Mouse (Mus musculus): ENCODE data around the gene Hunk. TPM values are rescaled to one million over a fixed set of nuclear protein-coding genes. Genes with fewer than 3 reads are reported as not detected.

Gene Hunk
- polyA plus RNA-seq, 1 experiment from 2014 or later = 19.1 TPM

DNA sequence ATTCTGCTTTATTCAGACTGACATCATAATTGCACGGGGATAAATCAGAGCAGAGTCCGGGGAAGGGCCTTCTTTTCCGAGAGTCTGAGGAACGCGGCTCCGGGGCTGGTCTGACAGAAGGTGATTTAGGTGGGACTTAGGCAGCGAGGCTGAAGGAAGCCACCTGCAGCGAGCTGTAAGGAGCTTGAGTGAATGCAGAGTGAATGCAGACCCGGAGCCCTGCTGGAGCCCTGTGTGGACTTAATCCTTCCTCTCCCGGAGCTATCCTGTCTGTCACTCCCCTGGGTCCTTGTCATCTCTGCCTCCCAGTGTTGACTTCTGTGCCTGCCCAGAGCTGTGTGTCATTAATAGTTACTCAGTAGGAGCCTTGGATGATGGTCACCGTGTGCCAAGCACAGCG is 32.8 kb downstream of the Hunk start:
- Histone ChIP-seq H3K4me1 (replicated peaks; ENCODE audit: control insufficient read depth, insufficient read depth, low read length) (peaks cover 27% of the 10 kb centered on the region), H3K4me2 (ENCODE audit: low read depth, low read length, severe bottlenecking) (0 out of 2 replicates have a peak overlapping the region, but pooled peaks have one; percentile 9), H3K36me3 (ENCODE audit: control insufficient read depth, insufficient read depth, low read length) (no peaks in the 10 kb centered on the region; the same call in 1 of the 2 replicates), H3K27ac (ENCODE audit: low read depth, low read length) (no peak overlapping the region), H3K4me3 (ENCODE audit: low read depth, low read length) (no peak overlapping the region), H3K9ac (ENCODE audit: low read length) (no peak overlapping the region), H3K9me3 (ENCODE audit: control insufficient read depth, low read length) (no peaks in the 10 kb centered on the region), H3K27me3 (ENCODE audit: control insufficient read depth, insufficient read depth, low read length) (no peaks in the 10 kb centered on the region)
- no peak for DNase-seq (ENCODE audit: low spot score)
- WGBS = 8% methylated on average over 12 of the region's 12 CpGs
- no peak for ATAC-seq (replicated peaks; ENCODE audit: low FRiP score)

DNA sequence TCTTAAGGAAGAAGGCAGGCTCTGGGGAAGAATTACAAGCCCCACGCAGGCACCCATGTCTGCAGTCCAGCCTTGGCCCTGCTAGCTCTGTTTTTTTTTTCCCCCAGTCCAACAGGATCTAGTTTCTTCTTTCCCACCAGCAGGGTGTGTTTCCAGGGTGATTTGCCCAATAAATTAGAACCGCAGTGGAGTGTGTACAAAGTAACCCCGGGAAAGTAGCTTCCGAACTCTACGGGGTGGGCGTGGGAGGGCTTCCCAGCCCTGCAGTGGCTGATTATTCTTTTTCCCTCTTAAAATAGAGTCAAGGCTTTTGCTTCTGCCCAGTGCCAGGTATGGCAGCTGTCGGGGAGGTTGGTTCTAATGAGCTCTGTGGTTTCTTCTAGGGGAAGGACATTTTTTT is 35.3 kb downstream of the Hunk start:
- WGBS = 8% methylated on average over 7 of the region's 7 CpGs
- no peaks in the 10 kb centered on the region for H3K9me3 ChIP-seq (ENCODE audit: control insufficient read depth, low read length)
- 0 out of 2 replicates have a peak overlapping the region, but pooled peaks have one; percentile 7 for H3K9ac ChIP-seq (ENCODE audit: low read length)
- no peaks in the 10 kb centered on the region for H3K36me3 ChIP-seq (ENCODE audit: control insufficient read depth, insufficient read depth, low read length)
- peak overlapping the region; percentile 67 for H3K27ac ChIP-seq (ENCODE audit: low read depth, low read length)
- no peak overlapping the region for H3K4me3 ChIP-seq (ENCODE audit: low read depth, low read length)
- peaks cover 33% of the 10 kb centered on the region for H3K4me1 ChIP-seq (replicated peaks; ENCODE audit: control insufficient read depth, insufficient read depth, low read length)
- peak overlapping the region; percentile 24; the same call in 1 of the 2 replicates for H3K4me2 ChIP-seq (ENCODE audit: low read depth, low read length, severe bottlenecking)
- H3K27me3 ChIP-seq (ENCODE audit: control insufficient read depth, insufficient read depth, low read length) = no peaks in the 10 kb centered on the region
- DNase-seq (ENCODE audit: low spot score) = no peak
- peak; percentile 45 for ATAC-seq (replicated peaks; ENCODE audit: low FRiP score)

DNA sequence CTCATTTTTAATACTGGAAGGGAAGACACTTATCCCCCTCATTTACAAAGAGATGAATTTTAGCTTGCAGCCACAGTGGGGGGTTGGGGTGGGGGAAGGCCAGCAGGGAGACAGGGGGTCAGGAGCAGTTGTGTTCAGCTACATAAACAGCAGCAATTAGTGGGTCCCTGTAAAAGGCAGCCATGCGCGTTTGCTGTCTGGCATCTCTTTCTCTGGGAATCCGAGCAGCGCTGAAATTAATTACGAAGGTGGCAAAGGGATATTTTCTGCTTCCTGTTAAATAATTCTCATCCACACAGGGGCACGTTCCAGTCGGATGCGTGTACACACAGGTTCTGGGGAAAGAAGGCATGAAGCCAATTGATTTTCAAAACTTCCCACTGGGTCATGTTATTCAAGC is 35.7 kb downstream of the Hunk start:
- H3K4me3 ChIP-seq (ENCODE audit: low read depth, low read length) = no peak overlapping the region
- WGBS = 11% methylated on average over 8 of the region's 8 CpGs
- H3K27ac ChIP-seq (ENCODE audit: low read depth, low read length) = peak overlapping the region; percentile 67
- H3K4me1 ChIP-seq (replicated peaks; ENCODE audit: control insufficient read depth, insufficient read depth, low read length) = peaks cover 33% of the 10 kb centered on the region
- no peaks in the 10 kb centered on the region; the same call in 1 of the 2 replicates for H3K36me3 ChIP-seq (ENCODE audit: control insufficient read depth, insufficient read depth, low read length)
- H3K9ac ChIP-seq (ENCODE audit: low read length) = 0 out of 2 replicates have a peak overlapping the region, but pooled peaks have one; percentile 7
- no peak for DNase-seq (ENCODE audit: low spot score)
- no peaks in the 10 kb centered on the region for H3K27me3 ChIP-seq (ENCODE audit: control insufficient read depth, insufficient read depth, low read length)
- no peaks in the 10 kb centered on the region for H3K9me3 ChIP-seq (ENCODE audit: control insufficient read depth, low read length)
- H3K4me2 ChIP-seq (ENCODE audit: low read depth, low read length, severe bottlenecking) = 0 out of 2 replicates have a peak overlapping the region, but pooled peaks have one; percentile 24
- peak; percentile 47 for ATAC-seq (replicated peaks; ENCODE audit: low FRiP score)

DNA sequence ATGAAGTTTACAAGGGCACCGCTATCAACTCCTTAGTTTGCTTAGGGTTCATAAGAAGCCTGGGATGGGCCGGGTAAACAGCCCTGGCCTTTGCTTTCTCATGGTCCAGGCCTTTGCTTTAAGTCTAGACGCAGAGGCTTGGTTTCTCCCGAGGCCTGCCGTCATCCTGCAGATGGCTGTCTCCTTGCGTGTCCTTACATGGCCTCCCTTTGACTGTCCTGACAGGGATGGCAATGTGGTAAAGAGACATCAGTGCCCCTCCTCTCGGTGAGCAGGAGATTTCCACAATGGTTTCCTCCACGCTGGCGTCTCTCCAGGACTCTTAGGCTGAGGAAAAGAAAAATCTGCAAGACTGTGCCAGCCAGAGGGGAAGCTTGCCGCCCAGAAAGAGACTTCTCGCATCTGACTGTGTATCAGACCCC is 36.3 kb downstream of the Hunk start:
- no peak overlapping the region for H3K9ac ChIP-seq (ENCODE audit: low read length)
- 54% methylated on average over 11 of the region's 11 CpGs for WGBS
- peak overlapping the region; percentile 67 for H3K27ac ChIP-seq (ENCODE audit: low read depth, low read length)
- no peak overlapping the region for H3K4me2 ChIP-seq (ENCODE audit: low read depth, low read length, severe bottlenecking)
- H3K9me3 ChIP-seq (ENCODE audit: control insufficient read depth, low read length) = no peaks in the 10 kb centered on the region
- H3K4me1 ChIP-seq (replicated peaks; ENCODE audit: control insufficient read depth, insufficient read depth, low read length) = peaks cover 33% of the 10 kb centered on the region
- no peak overlapping the region for H3K4me3 ChIP-seq (ENCODE audit: low read depth, low read length)
- no peak for ATAC-seq (replicated peaks; ENCODE audit: low FRiP score)
- no peaks in the 10 kb centered on the region; the same call in none of the 2 replicates for H3K36me3 ChIP-seq (ENCODE audit: control insufficient read depth, insufficient read depth, low read length)
- H3K27me3 ChIP-seq (ENCODE audit: control insufficient read depth, insufficient read depth, low read length) = no peaks in the 10 kb centered on the region
- DNase-seq (ENCODE audit: low spot score) = no peak

DNA sequence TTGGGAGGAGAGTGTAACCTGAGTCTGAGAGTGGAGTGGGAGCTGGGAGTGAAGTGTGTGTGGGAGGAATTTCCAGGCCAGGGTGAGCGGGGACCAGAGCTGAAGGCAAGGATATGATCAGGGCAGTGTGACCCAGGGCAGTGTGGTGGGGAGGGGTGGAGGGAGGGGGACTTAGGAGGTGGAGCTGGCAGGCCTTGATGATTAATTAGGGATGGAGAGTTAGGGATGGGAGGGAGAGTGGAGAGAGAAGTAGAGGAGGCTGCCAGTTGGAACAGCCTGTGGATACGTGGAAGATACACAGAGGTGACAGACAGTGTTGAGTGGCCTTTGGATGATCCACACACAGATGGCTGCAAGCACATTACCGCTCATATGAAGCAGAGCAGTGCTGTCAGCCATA is 38.1 kb downstream of the Hunk start:
- H3K4me1 ChIP-seq (replicated peaks; ENCODE audit: control insufficient read depth, insufficient read depth, low read length) = peaks cover 33% of the 10 kb centered on the region
- H3K36me3 ChIP-seq (ENCODE audit: control insufficient read depth, insufficient read depth, low read length) = no peaks in the 10 kb centered on the region; the same call in none of the 2 replicates
- H3K27me3 ChIP-seq (ENCODE audit: control insufficient read depth, insufficient read depth, low read length) = no peaks in the 10 kb centered on the region
- H3K4me2 ChIP-seq (ENCODE audit: low read depth, low read length, severe bottlenecking) = no peak overlapping the region
- DNase-seq (ENCODE audit: low spot score) = no peak
- no peak overlapping the region for H3K4me3 ChIP-seq (ENCODE audit: low read depth, low read length)
- 59% methylated on average over 3 of the region's 3 CpGs for WGBS
- ATAC-seq (replicated peaks; ENCODE audit: low FRiP score) = peak; percentile 23
- no peak overlapping the region for H3K27ac ChIP-seq (ENCODE audit: low read depth, low read length)
- H3K9me3 ChIP-seq (ENCODE audit: control insufficient read depth, low read length) = no peaks in the 10 kb centered on the region
- H3K9ac ChIP-seq (ENCODE audit: low read length) = no peak overlapping the region

DNA sequence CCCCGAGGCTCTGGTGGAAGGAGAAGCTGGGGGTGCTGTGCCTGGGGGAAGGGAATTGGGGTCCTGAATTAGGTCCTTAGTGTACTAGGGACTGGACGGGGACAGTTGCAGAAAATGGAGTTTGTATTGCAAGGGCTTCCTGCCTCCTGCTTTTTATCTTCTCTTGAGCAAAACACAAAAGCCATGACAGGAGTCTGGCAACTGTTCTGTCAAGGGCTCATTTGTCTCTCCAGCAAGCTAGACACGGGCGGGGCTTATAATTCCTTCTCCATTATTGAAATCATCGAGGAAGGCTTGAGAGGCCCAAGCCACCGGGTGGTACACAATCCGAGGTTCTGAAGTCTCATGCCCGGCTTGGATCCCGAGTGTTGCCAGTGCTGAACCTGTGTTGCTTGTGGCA is 38.6 kb downstream of the Hunk start:
- peaks cover 33% of the 10 kb centered on the region for H3K4me1 ChIP-seq (replicated peaks; ENCODE audit: control insufficient read depth, insufficient read depth, low read length)
- DNase-seq (ENCODE audit: low spot score) = no peak
- H3K27ac ChIP-seq (ENCODE audit: low read depth, low read length) = 0 out of 2 replicates have a peak overlapping the region, but pooled peaks have one; percentile 18
- H3K4me2 ChIP-seq (ENCODE audit: low read depth, low read length, severe bottlenecking) = no peak overlapping the region
- no peak for ATAC-seq (replicated peaks; ENCODE audit: low FRiP score)
- H3K4me3 ChIP-seq (ENCODE audit: low read depth, low read length) = no peak overlapping the region
- H3K27me3 ChIP-seq (ENCODE audit: control insufficient read depth, insufficient read depth, low read length) = no peaks in the 10 kb centered on the region
- WGBS = 69% methylated on average over 9 of the region's 9 CpGs
- no peak overlapping the region for H3K9ac ChIP-seq (ENCODE audit: low read length)
- no peaks in the 10 kb centered on the region for H3K9me3 ChIP-seq (ENCODE audit: control insufficient read depth, low read length)
- H3K36me3 ChIP-seq (ENCODE audit: control insufficient read depth, insufficient read depth, low read length) = no peaks in the 10 kb centered on the region; the same call in none of the 2 replicates

DNA sequence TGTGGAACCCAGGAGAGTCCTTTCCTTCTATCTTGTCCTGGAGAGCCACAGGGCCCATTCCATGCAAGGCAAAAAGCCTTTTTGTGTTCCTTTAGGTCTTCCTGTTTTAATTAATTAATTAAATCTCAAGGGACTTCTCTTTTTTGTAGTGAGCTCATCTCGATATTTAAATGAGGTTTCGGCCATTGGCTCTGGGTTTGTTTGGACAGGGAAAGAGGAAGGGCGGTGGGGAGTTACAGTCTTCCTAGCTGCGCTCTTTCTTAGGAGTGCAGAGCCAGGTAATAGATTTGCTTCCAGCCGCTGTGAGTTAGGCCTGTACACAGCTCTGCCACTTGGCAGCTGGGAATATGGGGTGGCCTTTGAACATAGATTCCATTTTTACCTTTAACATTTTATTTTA is 40.4 kb downstream of the Hunk start:
- H3K9ac ChIP-seq (ENCODE audit: low read length) = no peak overlapping the region
- ATAC-seq (replicated peaks; ENCODE audit: low FRiP score) (no peak), DNase-seq (ENCODE audit: low spot score) (no peak)
- no peak overlapping the region for H3K27ac ChIP-seq (ENCODE audit: low read depth, low read length)
- H3K27me3 ChIP-seq (ENCODE audit: control insufficient read depth, insufficient read depth, low read length) = no peaks in the 10 kb centered on the region
- H3K4me1 ChIP-seq (replicated peaks; ENCODE audit: control insufficient read depth, insufficient read depth, low read length) = peaks cover 23% of the 10 kb centered on the region
- H3K4me2 ChIP-seq (ENCODE audit: low read depth, low read length, severe bottlenecking) = no peak overlapping the region
- no peak overlapping the region for H3K4me3 ChIP-seq (ENCODE audit: low read depth, low read length)
- no peaks in the 10 kb centered on the region for H3K9me3 ChIP-seq (ENCODE audit: control insufficient read depth, low read length)
- no peaks in the 10 kb centered on the region; the same call in none of the 2 replicates for H3K36me3 ChIP-seq (ENCODE audit: control insufficient read depth, insufficient read depth, low read length)
- WGBS = 94% methylated on average over 5 of the region's 5 CpGs

DNA sequence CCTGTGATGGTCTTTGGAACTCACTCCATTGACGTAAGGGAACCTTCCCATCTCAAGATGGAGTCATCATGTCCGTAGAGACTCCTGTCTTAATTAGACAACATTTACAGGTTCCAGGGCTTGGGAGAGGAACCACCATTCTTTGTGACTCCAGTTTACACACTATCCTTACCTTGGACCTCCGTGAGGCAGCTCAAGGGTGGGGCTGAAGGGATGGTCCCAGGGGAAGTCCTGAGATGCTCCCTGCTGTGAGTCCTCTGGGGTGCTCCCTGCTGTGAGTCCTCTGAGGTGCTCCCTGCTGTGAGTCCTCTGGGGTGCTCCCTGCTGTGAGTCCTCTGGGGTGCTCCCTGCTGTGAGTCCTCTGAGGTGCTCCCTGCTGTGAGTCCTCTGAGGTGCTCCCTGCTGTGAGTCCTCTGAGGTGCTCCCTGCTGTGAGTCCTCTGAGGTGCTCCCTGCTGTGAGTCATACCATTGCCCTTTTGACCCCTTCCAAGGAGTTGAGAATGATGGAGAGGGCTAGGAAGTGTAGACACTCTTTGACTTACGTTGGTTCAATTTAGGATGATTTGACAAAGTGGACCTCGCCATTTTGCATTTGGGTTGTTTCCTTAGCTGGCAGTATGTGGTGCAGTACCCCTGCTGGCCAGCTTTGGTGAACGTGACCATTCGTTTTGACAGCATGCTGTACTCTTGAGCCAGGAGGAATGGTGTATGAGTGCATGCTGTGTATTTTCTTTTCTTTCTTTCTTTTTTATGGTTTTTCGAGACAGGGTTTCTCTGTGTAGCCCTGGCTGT is 42.2 kb downstream of the Hunk start:
- no peak overlapping the region for H3K27ac ChIP-seq (ENCODE audit: low read depth, low read length)
- no peak overlapping the region for H3K4me3 ChIP-seq (ENCODE audit: low read depth, low read length)
- H3K4me2 ChIP-seq (ENCODE audit: low read depth, low read length, severe bottlenecking) = no peak overlapping the region
- ATAC-seq (replicated peaks; ENCODE audit: low FRiP score) (no peak), DNase-seq (ENCODE audit: low spot score) (no peak)
- no peaks in the 10 kb centered on the region; the same call in 1 of the 2 replicates for H3K9me3 ChIP-seq (ENCODE audit: control insufficient read depth, low read length)
- no peak overlapping the region for H3K9ac ChIP-seq (ENCODE audit: low read length)
- peaks cover 7% of the 10 kb centered on the region for H3K36me3 ChIP-seq (ENCODE audit: control insufficient read depth, insufficient read depth, low read length)
- H3K4me1 ChIP-seq (replicated peaks; ENCODE audit: control insufficient read depth, insufficient read depth, low read length) = peaks cover 6% of the 10 kb centered on the region; the same call in 1 of the 2 replicates
- 94% methylated on average over 8 of the region's 8 CpGs for WGBS
- no peaks in the 10 kb centered on the region for H3K27me3 ChIP-seq (ENCODE audit: control insufficient read depth, insufficient read depth, low read length)

All from forebrain, embryonic 11.5 days (tissue).